Mouse (Mus musculus) ovary, postnatal 10 days (tissue): Measurements from ENCODE around the gene Ccdc15.
A peak's percentile ranks its signal among the peaks of the same experiment; 100 is the strongest.

Source experiments
- DNase-seq: peaks from one replicate; pipeline ENCODE4 v3.0.0; 2022; ENCODE audit warnings: low spot score

Ccdc15 gene

GRCm38 (mm10) chr9:37347988-37348642, at the start of gene Ccdc15:
Gene Ccdc15, minus strand, starts transcription at chr9:37348432.
- peak; percentile 91 for DNase-seq

- DNase-seq, result no peak
Measured at GRCm38 (mm10) chr9:37393482-37394131, 45.4 kb upstream of the Ccdc15 start.

- no peak for DNase-seq
Measured at GRCm38 (mm10) chr9:37392071-37392470, 43.8 kb upstream of the Ccdc15 start.

GRCm38 (mm10) chr9:37390891-37391290, 42.7 kb upstream of the Ccdc15 start:
- no peak for DNase-seq

DNA sequence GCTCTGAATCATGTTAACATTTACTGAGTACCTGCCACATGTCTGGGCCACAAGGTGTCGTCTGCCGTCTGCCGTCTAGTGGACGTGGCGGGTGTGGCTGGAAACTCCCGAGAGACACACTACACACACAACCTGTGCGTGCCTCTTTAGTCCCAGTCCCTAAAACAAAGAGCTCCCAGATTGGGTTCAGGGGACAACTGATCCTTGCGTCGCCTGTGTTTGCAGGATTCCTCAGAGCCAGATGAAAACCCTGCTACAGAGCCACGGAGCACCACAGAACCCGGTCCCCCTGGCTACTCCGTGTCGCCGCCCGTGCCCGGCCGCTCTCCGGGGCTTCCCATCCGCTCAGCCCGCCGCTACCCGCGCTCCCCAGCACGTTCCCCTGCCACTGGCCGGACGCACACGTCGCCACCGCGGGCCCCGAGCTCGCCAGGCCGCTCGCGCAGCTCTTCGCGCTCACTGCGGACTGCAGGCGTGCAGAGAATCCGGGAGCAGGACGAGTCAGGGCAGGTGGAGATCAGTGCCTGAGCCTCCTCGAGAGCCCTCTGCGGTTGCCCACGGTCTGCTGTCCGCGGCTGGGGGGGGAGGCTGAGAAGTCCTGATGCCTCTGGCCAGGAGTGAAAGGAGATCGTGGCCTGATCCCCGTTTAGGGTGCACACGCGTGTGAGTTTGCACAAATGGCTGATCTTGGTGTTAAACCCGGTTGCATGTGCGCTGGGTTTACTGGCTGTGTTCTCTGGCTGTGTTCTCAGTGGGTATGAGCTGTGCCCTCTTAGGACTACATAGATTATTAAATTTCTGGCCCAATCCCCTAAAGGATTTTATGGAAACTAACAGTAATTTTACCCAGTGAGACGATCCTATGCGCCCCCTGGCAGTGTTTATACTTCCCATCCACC, 36.3 kb upstream of the Ccdc15 start:
- no peak for DNase-seq

DNA sequence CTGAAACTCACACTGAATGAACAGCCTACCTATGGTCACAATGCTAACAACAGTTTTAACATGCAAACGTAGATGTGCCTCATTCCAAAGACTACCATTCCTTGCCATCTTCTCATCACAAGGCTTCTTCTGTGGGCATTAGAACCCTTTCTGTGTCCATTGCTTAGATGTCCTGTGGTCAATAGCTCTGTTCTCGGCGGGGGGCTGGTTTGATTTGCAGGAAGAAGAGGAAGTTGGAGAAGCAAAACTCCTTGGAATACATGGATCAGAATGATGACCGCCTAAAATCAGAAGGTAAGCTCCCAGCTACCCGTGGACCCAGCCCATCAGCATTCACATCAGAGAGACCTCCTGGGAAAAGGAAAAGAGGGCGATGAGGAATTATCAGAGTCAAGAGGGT, 34.9 kb upstream of the Ccdc15 start:
- no peak for DNase-seq

DNA sequence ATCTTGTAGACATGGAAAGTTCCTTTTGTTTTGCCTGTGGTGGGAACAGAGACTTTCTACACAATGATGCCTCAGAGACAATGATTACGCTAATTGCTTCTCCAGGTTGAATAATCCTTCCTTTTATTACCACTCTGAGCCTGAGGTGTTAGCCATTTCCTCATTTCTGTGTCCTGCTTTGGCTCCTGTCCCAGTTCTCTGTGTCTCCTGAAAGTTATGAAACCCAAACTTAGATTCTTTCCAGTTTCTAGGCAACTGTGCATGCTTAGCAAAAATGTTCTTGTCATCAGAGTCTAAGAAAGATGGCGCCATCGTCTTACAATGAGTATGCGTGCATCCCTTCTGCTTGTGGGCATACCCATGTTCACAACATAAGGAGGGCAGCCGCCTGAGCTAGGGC, 27.5 kb upstream of the Ccdc15 start:
- no peak for DNase-seq

DNA sequence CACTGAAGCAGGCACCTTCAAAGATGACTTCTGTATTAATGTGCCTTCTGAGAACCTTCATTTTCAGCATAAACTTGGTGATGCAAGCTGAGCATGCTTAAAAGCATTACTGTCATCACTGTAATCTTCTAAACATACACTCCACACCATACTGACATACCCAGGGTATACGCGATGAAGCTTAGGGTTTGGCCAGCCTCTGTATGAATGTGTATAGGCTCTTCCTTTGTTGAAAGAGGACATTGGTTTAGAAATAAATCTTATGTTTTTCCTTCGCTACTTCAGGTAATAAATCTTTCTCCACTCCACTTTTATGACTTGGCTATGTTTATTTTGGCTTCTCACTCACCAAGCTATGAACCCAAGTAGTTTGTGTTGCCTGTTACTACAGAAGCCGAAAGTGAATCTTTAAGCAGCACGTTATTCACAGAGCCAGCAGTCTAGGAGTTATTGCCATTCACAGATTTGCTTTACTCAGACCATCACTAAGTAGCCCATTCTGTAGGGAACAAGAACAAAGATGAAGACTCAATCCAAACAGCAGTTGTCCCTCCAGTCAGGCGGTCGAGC, 23.1 kb upstream of the Ccdc15 start:
- DNase-seq, result no peak

- no peak for DNase-seq
Measured at GRCm38 (mm10) chr9:37368860-37369259, 20.6 kb upstream of the Ccdc15 start.

GRCm38 (mm10) chr9:37368081-37368830, 20.0 kb upstream of the Ccdc15 start:
- DNase-seq, result no peak

DNA sequence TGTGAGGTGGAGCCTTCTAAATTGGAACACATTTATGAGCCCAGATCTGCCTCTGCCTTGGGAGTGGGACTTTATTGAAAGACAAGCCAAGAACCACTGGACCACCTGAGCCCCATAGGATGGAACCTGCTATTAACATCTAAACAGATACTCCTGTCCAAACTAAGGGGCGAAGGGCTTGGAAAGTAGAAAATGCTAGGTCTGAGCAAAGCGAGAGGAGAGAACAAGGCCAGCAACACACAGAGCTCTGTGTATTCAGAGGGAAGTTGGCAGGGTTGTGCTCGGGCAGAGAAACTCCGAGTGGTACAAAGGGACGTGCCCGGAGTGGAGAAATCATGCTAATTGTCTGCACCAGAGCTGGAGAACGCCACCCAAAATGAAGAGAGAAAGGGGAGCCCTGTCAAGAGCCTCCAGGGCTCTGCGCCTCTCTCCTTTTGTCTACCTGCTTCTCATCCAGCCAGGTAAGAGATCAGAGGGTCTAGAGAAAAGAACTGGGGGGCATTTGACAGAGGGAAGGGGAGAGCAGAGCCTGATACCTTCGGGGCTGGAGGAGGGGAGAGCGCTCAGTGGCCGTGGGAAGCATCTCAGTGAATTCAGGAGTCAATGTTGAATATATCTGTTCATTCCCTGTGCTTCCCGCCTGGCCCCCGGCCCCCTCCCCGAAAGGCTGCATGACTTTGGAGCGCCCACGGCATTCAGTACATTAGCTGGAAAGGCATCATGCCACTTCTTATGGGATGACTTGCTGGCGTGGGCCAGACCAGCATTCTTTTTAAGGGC, 19.3 kb upstream of the Ccdc15 start, which contains the start of gene Hepacam:
Gene Hepacam, plus strand, starts transcription at position 51 of the 780 bp plus-strand sequence.
- DNase-seq, result no peak

DNA sequence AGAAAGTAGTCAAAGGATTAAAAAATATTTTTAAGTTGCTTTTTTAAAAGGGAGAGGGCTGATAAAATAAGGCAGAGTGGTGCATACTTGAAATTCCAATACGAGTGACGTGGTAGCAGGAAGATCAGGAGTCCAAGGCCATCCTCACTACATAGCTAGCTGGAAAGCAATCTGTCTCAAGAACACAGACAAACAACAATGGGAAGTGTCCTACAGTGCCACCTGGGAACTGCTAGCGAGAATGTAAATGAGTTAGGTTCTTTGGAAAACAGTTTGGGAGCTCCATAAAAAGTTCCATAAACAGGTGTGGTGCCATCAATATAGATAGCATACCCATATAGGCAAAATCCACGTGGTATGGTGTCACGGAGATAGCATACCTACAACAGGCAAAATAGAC, 17.5 kb upstream of the Ccdc15 start:
- no peak for DNase-seq

DNA sequence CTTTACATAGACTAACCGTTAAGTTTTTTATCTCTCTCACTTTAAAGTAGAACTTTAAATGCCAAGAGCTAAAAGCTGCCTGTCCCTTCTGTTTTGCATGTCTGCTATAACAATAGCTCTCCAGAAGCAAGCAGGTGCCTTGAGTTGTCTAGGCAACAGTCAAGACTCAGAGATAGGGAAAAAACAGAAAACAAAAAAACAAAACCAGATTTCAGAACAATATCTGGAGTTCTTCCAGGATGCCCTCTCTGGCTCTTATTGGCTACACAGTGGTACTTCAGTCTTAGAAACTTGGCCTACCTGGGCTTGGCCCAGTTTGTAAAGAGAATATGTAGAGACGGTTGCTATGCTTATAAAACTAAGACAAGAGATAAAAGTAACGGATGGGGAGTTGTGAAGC, 16.2 kb upstream of the Ccdc15 start:
- no peak for DNase-seq

DNA sequence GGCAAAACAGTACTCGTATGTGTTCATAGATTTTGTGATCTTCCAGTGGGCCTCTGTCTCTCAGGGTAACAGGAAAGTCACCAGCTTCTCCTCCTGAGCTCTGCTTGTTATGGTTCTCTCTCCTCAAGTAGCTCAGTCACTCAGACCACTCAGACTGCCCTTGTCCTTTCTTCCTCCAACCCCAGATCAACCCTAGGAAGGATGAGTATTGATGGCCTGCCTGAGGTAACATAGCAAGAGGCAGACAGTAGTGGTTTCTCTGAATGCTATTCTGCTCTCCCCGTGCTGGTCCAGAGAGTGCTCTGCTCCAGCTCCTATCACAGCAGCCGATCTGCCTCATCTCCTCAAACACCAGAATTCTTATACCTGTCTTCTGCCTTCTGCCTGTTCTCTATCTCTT, 15.3 kb upstream of the Ccdc15 start:
- DNase-seq, result no peak

DNA sequence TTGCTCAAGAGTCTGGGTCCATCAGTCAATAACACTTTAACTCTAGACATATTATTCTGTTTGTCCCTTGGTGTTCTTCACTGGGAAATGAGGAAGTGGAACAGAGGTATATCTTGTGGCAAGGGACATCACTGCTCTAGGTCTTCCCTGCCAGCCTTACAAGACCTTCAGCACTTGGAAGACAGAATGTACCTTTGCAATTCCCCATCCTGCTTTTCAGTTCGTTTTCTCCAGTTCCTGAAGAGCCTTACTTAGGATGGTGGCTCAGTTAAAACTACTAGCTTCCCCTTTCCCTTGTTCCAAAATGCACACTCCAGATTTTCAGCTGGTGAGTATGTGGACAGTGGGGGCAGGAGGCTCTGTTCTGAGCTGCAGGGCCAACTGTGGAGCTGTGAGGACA, 14.6 kb upstream of the Ccdc15 start:
- no peak for DNase-seq

GRCm38 (mm10) chr9:37362084-37362483, 13.9 kb upstream of the Ccdc15 start:
- DNase-seq, result no peak

GRCm38 (mm10) chr9:37359331-37360220, 11.3 kb upstream of the Ccdc15 start:
- DNase-seq, result no peak

- DNase-seq, result no peak
Measured at GRCm38 (mm10) chr9:37358713-37359330, 10.6 kb upstream of the Ccdc15 start.

GRCm38 (mm10) chr9:37354485-37354884, 6.3 kb upstream of the Ccdc15 start:
- DNase-seq, result no peak
